Mouse (Mus musculus) liver, adult 2 months (tissue): Measurements from ENCODE around the gene Gm49318.
A peak's percentile ranks its signal among the peaks of the same experiment; 100 is the strongest.

Experiments
- CTCF ChIP-seq: fragments of 200-500 bp; IDR thresholded peaks from 2 replicates; pipeline ENCODE4 v1.5.1; 2011; ENCODE audit warnings: low read depth, low read length, control low read depth
- POLR2A ChIP-seq: fragments of 200-500 bp; IDR thresholded peaks from 2 replicates; pipeline ENCODE4 v1.6.1; 2011; ENCODE audit warnings: low read length, control low read depth; ENCODE audit not compliant: insufficient read depth; ENCODE audit errors: extremely low read depth

DNA sequence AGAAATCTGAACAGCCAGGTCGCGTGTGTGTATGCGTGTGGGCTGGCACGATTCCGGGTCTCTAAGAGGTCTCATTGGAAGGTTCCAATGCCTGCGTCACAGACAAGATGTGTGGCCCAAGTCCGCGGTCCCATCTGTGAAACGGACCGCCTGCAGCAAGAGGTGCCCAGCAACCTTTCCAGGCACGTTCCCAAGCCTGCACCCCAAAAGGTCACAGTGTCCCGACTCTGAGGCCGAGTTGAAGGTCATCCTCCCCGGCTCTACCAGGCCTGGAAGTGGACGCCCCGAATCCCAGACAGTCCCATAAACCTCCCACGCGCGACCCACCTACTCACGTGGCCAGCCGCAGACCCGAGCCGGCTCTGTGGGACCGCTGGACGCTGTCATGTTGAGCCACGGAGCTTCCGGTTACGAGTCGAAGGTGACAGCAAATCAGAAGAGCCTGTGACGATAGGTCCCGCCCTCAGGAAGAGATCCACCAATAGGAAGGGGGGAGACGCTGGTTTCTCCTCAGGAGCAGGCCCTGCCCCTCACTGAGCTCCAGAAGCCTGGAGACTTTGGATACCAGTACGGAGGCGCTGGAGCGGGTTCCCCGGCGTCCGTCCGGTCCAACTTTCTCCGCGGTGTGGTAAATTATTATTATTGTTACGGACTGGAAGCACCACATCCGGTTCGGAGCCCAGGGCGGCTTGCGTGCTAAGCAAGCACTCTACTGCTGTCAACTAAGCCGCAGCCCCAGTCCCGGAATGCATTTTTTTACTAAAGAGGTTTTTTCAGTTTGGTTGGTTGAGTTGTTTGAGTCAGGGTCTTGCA is 14.2 kb upstream of the Gm49318 start, which contains the start of gene Ecsit:
- no peak for TF ChIP-seq CTCF
- peak; percentile 63 for TF ChIP-seq POLR2A
